Mouse (Mus musculus): Measurements from ENCODE around the gene A630089N07Rik. TPM values are rescaled to one million over a fixed set of nuclear protein-coding genes. Genes with fewer than 3 reads are reported as not detected.
"Not testable (repeated sequence)": the region's sequence is repeated elsewhere in the genome, so short reads cannot be mapped to it uniquely, and the experiment has no call there.

The A630089N07Rik gene
- polyA plus RNA-seq, 1 experiment from 2014 or later, result 31.9 TPM

DNA sequence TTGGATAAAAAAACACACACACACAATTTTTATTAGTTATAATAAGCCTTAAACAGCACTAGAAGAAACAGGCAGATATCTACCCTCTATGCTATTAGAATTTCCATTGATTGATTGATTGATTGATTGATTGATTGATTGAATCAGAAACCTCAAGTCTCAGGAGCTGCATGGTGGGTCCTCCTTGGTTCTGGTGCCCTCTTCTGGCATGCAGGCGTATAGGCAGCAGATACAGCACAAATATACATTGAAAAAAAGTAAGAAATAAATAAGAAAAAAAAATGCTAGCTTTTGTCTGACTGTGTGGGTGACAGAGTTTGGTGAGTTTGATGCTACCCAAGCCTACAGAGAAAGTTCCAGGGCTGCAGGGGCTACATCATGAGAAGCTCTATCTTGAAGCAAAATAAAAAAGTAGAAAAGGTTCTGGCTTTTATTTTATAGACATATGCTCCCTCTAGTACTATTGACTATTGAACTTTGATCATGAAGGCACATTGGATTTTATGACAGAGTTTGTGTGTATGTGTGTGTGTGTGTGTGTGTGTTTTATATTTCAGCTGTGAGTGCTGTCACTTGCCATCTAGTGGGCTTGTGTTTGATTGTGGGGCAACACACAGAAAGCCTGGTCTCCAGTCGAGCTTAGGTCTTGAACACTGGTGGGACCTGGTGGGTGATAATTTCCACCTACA is 59.4 kb downstream of the A630089N07Rik start:
- Histone ChIP-seq H3K27me3 (ENCODE audit: control insufficient read depth, insufficient read depth, low read length) (no peaks in the 10 kb centered on the region), H3K4me3 (ENCODE audit: low read depth, low read length) (no peak overlapping the region), H3K27ac (replicated peaks; ENCODE audit: low read depth, low read length) (no peak overlapping the region), H3K4me1 (ENCODE audit: control insufficient read depth, insufficient read depth, low read length) (no peaks in the 10 kb centered on the region), H3K4me2 (ENCODE audit: low read depth, low read length) (no peak overlapping the region), H3K9ac (replicated peaks; ENCODE audit: low read length) (no peak overlapping the region), H3K9me3 (replicated peaks; ENCODE audit: control insufficient read depth, low read length) (no peaks in the 10 kb centered on the region), H3K36me3 (replicated peaks; ENCODE audit: control insufficient read depth, insufficient read depth, low read depth, low read length) (no peaks in the 10 kb centered on the region)
- peak; percentile 15 for DNase-seq (ENCODE audit: low spot score)
- no peak for ATAC-seq (replicated peaks; ENCODE audit: insufficient number of reproducible peaks, low FRiP score, low TSS enrichment, low read depth)
- WGBS, result 77% methylated on average over 2 of the region's 2 CpGs

DNA sequence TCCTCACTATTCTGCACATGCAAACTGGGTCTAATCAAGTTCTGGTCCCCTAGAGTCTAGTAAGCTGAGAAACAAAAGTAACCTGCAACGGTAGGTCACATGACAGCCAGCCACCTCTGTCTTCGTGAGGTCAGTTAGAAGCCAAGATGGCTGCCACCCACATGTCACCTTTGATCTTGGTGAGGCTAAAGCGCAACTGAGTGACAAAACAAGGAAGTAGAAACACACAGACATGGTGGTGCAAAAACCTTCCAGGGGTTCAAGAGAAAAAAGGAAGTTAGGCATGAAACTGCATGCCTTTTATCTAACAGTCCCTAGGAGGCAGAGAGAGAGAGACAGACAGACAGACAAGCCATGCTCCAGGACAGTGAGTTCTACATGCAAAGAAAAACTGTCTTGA is 60.2 kb downstream of the A630089N07Rik start:
- WGBS, result 95% methylated on average over 3 of the region's 3 CpGs
- H3K27ac ChIP-seq (replicated peaks; ENCODE audit: low read depth, low read length), result no peak overlapping the region
- H3K9me3 ChIP-seq (replicated peaks; ENCODE audit: control insufficient read depth, low read length), result no peaks in the 10 kb centered on the region

GRCm38 (mm10) chr16:97997383-97997731 is 84.9 kb downstream of the A630089N07Rik start:
- ATAC-seq (replicated peaks; ENCODE audit: insufficient number of reproducible peaks, low FRiP score, low TSS enrichment, low read depth), result peak; percentile 65; the same call in 1 of the 2 replicates
- peak overlapping the region; percentile 62 for H3K9ac ChIP-seq (replicated peaks; ENCODE audit: low read length)
- not testable (repeated sequence) for DNase-seq (ENCODE audit: low spot score); H3K36me3 ChIP-seq (replicated peaks; ENCODE audit: control insufficient read depth, insufficient read depth, low read depth, low read length); H3K27ac ChIP-seq (replicated peaks; ENCODE audit: low read depth, low read length); H3K27me3 ChIP-seq (ENCODE audit: control insufficient read depth, insufficient read depth, low read length); H3K9me3 ChIP-seq (replicated peaks; ENCODE audit: control insufficient read depth, low read length); H3K4me1 ChIP-seq (ENCODE audit: control insufficient read depth, insufficient read depth, low read length)
- peak overlapping the region; percentile 29; the same call in 1 of the 2 replicates for H3K4me2 ChIP-seq (ENCODE audit: low read depth, low read length)
- peak overlapping the region; percentile 55 for H3K4me3 ChIP-seq (ENCODE audit: low read depth, low read length)
- 1% methylated on average over 8 of the region's 8 CpGs for WGBS

More for the DNA sequence above, 60.2 kb downstream of the A630089N07Rik start:
- Histone ChIP-seq H3K4me1 (ENCODE audit: control insufficient read depth, insufficient read depth, low read length) (no peaks in the 10 kb centered on the region), H3K36me3 (replicated peaks; ENCODE audit: control insufficient read depth, insufficient read depth, low read depth, low read length) (no peaks in the 10 kb centered on the region), H3K9ac (replicated peaks; ENCODE audit: low read length) (no peak overlapping the region), H3K4me3 (ENCODE audit: low read depth, low read length) (no peak overlapping the region), H3K4me2 (ENCODE audit: low read depth, low read length) (no peak overlapping the region), H3K27me3 (ENCODE audit: control insufficient read depth, insufficient read depth, low read length) (no peaks in the 10 kb centered on the region)
- DNase-seq (ENCODE audit: low spot score), result no peak
- ATAC-seq (replicated peaks; ENCODE audit: insufficient number of reproducible peaks, low FRiP score, low TSS enrichment, low read depth), result no peak

GRCm38 (mm10) chr16:97996616-97997382 is 85.5 kb downstream of the A630089N07Rik start, which contains the start of gene B230307C23Rik:
Gene B230307C23Rik (plus strand): TSS chr16:97997315.
- no peaks in the 10 kb centered on the region for H3K36me3 ChIP-seq (replicated peaks; ENCODE audit: control insufficient read depth, insufficient read depth, low read depth, low read length)
- peak within 1 kb of the TSS; percentile 59 for H3K4me2 ChIP-seq (ENCODE audit: low read depth, low read length)
- H3K4me3 ChIP-seq (ENCODE audit: low read depth, low read length), result peak within 1 kb of the TSS; percentile 55
- no peaks in the 10 kb centered on the region for H3K4me1 ChIP-seq (ENCODE audit: control insufficient read depth, insufficient read depth, low read length)
- peak within 1 kb of the TSS; percentile 62 for H3K9ac ChIP-seq (replicated peaks; ENCODE audit: low read length)
- 1% methylated on average over 22 of the region's 22 CpGs for WGBS
- peak; percentile 98 for ATAC-seq (replicated peaks; ENCODE audit: insufficient number of reproducible peaks, low FRiP score, low TSS enrichment, low read depth)
- 0 out of 2 replicates have a peak, but pooled peaks cover 2% of the 10 kb centered on the region for H3K9me3 ChIP-seq (replicated peaks; ENCODE audit: control insufficient read depth, low read length)
- no peaks in the 10 kb centered on the region for H3K27me3 ChIP-seq (ENCODE audit: control insufficient read depth, insufficient read depth, low read length)
- H3K27ac ChIP-seq (replicated peaks; ENCODE audit: low read depth, low read length), result peak within 1 kb of the TSS; percentile 35
- DNase-seq (ENCODE audit: low spot score), result peak; percentile 89

GRCm38 (mm10) chr16:97995849-97996615 is 86.2 kb downstream of the A630089N07Rik start:
- Histone ChIP-seq H3K4me1 (ENCODE audit: control insufficient read depth, insufficient read depth, low read length) (no peaks in the 10 kb centered on the region), H3K27ac (replicated peaks; ENCODE audit: low read depth, low read length) (no peak overlapping the region), H3K4me3 (ENCODE audit: low read depth, low read length) (peak overlapping the region; percentile 55), H3K4me2 (ENCODE audit: low read depth, low read length) (peak overlapping the region; percentile 59; the same call in 1 of the 2 replicates), H3K9ac (replicated peaks; ENCODE audit: low read length) (no peak overlapping the region), H3K27me3 (ENCODE audit: control insufficient read depth, insufficient read depth, low read length) (no peaks in the 10 kb centered on the region), H3K36me3 (replicated peaks; ENCODE audit: control insufficient read depth, insufficient read depth, low read depth, low read length) (no peaks in the 10 kb centered on the region), H3K9me3 (replicated peaks; ENCODE audit: control insufficient read depth, low read length) (0 out of 2 replicates have a peak, but pooled peaks cover 2% of the 10 kb centered on the region)
- 27% methylated on average over 1 of the region's 1 CpGs for WGBS
- ATAC-seq (replicated peaks; ENCODE audit: insufficient number of reproducible peaks, low FRiP score, low TSS enrichment, low read depth), result no peak
- DNase-seq (ENCODE audit: low spot score), result no peak

GRCm38 (mm10) chr16:97992477-97992876 is 89.8 kb downstream of the A630089N07Rik start:
- H3K9me3 ChIP-seq (replicated peaks; ENCODE audit: control insufficient read depth, low read length); H3K4me3 ChIP-seq (ENCODE audit: low read depth, low read length); H3K4me1 ChIP-seq (ENCODE audit: control insufficient read depth, insufficient read depth, low read length); H3K9ac ChIP-seq (replicated peaks; ENCODE audit: low read length); ATAC-seq (replicated peaks; ENCODE audit: insufficient number of reproducible peaks, low FRiP score, low TSS enrichment, low read depth); H3K27me3 ChIP-seq (ENCODE audit: control insufficient read depth, insufficient read depth, low read length); H3K4me2 ChIP-seq (ENCODE audit: low read depth, low read length); DNase-seq (ENCODE audit: low spot score); H3K36me3 ChIP-seq (replicated peaks; ENCODE audit: control insufficient read depth, insufficient read depth, low read depth, low read length); H3K27ac ChIP-seq (replicated peaks; ENCODE audit: low read depth, low read length): not testable (repeated sequence)
- 82% methylated on average over 3 of the region's 3 CpGs for WGBS

- H3K27ac ChIP-seq (replicated peaks; ENCODE audit: low read depth, low read length), result no peak overlapping the region
- WGBS, result 84% methylated on average over 2 of the region's 2 CpGs
- no peaks in the 10 kb centered on the region for H3K9me3 ChIP-seq (replicated peaks; ENCODE audit: control insufficient read depth, low read length)
- H3K4me1 ChIP-seq (ENCODE audit: control insufficient read depth, insufficient read depth, low read length), result no peaks in the 10 kb centered on the region
- H3K4me2 ChIP-seq (ENCODE audit: low read depth, low read length), result no peak overlapping the region
- H3K36me3 ChIP-seq (replicated peaks; ENCODE audit: control insufficient read depth, insufficient read depth, low read depth, low read length), result no peaks in the 10 kb centered on the region
- H3K4me3 ChIP-seq (ENCODE audit: low read depth, low read length), result no peak overlapping the region
- DNase-seq (ENCODE audit: low spot score) (no peak), ATAC-seq (replicated peaks; ENCODE audit: insufficient number of reproducible peaks, low FRiP score, low TSS enrichment, low read depth) (no peak)
- no peaks in the 10 kb centered on the region for H3K27me3 ChIP-seq (ENCODE audit: control insufficient read depth, insufficient read depth, low read length)
- H3K9ac ChIP-seq (replicated peaks; ENCODE audit: low read length), result no peak overlapping the region
Observed at GRCm38 (mm10) chr16:97991517-97991916, 90.7 kb downstream of the A630089N07Rik start.
